Mouse (Mus musculus): ENCODE data around the gene Wscd2. TPM values are rescaled to one million over a fixed set of nuclear protein-coding genes. Genes with fewer than 3 reads are reported as not detected.

Gene Wscd2
- total RNA-seq (2023): 6.8 TPM

DNA sequence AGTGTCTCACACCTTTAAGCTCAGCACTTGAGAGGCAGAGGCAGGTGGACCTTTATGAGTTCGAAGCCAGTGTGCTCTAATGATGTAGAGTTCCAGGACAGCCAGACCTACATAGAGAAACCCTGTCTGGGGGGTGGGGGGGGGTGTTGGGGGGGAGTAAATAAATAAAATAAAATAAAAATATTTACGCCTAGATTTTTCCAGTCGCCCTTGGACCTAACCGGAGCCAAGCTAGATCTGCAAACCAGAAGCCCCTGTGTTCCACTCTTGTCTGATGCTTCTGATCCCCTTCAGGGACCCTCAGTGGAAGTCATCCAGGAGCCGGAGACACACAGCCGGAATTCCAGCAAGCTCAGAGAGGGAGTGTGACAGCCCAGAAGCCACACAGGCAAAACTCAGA, at the start of gene Wscd2:
Gene Wscd2 (plus strand): TSS at position 301 of the 400 bp plus-strand sequence.

Other genes with a start within 250 kb of the Wscd2 start
- gene Sgsm1, start 179.5 kb upstream of the Wscd2 start, total RNA-seq (2023): not detected
- gene Aym1, start 133.0 kb upstream of the Wscd2 start, total RNA-seq (2023): not detected
- 1.1 TPM for gene Cmklr1, start 160.1 kb downstream of the Wscd2 start, total RNA-seq (2023)
- gene 1700069L16Rik, start 234.4 kb downstream of the Wscd2 start, total RNA-seq (2023): not detected
- gene Ficd, start 245.5 kb downstream of the Wscd2 start, total RNA-seq (2023): 5.8 TPM